Comparison of ENCODE assay signal across 7 mouse cellular contexts in genomic region chr4:148955131-148955813, GRCm38 (mm10).
DNase-seq lines count a peak whose midpoint lies in the region; ATAC-seq lines count a peak whose summit lies in the region.

No protein-coding gene starts in this region.

- DNase-seq in brain, adult 2 months (ENCODE audit: low read depth, low spot score), result peak; percentile 49
- peak; percentile 75 for DNase-seq in fat pad, adult 2 months (ENCODE audit: extremely low read depth, low read depth, low spot score)
- peak; percentile 80 for DNase-seq in heart, postnatal 4 days
- peak; percentile 71 for DNase-seq in ovary, postnatal 36 days (ENCODE audit: low spot score)
- DNase-seq in frontal cortex, postnatal 10 days (ENCODE audit: low spot score in 2 of 2), result no peak
- DNase-seq in embryo, embryonic 10 days (ENCODE audit: low spot score), result no peak

- no peak for ATAC-seq in megakaryocyte-erythroid progenitor cell, adult 5-6 weeks (replicated peaks; ENCODE audit: low FRiP score, low TSS enrichment, poor library complexity, severe bottlenecking)

Comparison
In these comparisons a context has a peak if more than half of its experiments do, and no peak if none do; other contexts are left out.
1. DNase-seq: peak in brain, adult 2 months (single experiment), fat pad, adult 2 months (single experiment), heart, postnatal 4 days (single experiment) and ovary, postnatal 36 days (single experiment); none in frontal cortex, postnatal 10 days (0 of 2) and embryo, embryonic 10 days (single experiment).